Mouse (Mus musculus): ENCODE data around the gene Pam. TPM values are rescaled to one million over a fixed set of nuclear protein-coding genes. Genes with fewer than 3 reads are reported as not detected.

Pam gene
- total and polyA plus RNA-seq, 2 experiments, result 11.8 to 30.5 TPM

DNA sequence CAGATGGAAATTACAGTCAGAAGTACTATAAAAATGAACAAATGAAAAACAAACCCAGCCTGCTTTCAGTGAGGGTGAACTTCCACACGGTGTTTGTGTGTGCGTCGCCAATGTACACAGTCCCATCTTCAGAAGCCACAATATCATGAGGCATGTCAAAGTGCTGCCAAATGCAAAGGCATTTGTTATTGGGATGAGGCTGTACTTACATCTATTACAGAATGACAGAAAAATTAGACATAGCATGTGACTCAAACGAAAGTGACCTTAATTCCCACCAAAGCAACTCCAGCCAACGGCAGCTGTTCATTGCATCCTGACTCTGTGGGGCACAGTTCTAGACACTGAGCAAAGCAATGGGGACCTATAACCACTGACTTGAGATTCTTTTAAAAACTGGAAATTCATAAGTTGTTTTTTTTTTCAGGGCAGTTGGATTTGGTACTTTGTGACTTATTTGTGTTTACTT lies 261.1 kb downstream of the Pam start:
- Histone ChIP-seq H3K27ac (replicated peaks; ENCODE audit: insufficient read depth, low read depth, low read length) (no peak overlapping the region), H3K79me2 (ENCODE audit: control insufficient read depth, insufficient read depth, low read length) (no peaks in the 10 kb centered on the region), H3K27me3 (ENCODE audit: control insufficient read depth, insufficient read depth, low read length) (no peaks in the 10 kb centered on the region), H3K4me1 (ENCODE audit: control insufficient read depth, insufficient read depth, low read length) (no peaks in the 10 kb centered on the region), H3K36me3 (ENCODE audit: control insufficient read depth, insufficient read depth, low read length) (no peaks in the 10 kb centered on the region), H3K9ac (ENCODE audit: low read depth, low read length) (no peak overlapping the region), H3K4me3 (ENCODE audit: insufficient read depth, low read depth, low read length) (no peak overlapping the region)
- DNase-seq (ENCODE audit: extremely low read depth, low read depth, low spot score), result peak; percentile 17
- WGBS, result 82% methylated on average over 5 of the region's 5 CpGs
- no peak for TF ChIP-seq POLR2A (IDR thresholded peaks at IDR 0.05; ENCODE audit: extremely low read depth, insufficient read depth, low read length)
- TF ChIP-seq CTCF (IDR thresholded peaks at IDR 0.05; ENCODE audit: low read depth, low read length), result no peak

DNA sequence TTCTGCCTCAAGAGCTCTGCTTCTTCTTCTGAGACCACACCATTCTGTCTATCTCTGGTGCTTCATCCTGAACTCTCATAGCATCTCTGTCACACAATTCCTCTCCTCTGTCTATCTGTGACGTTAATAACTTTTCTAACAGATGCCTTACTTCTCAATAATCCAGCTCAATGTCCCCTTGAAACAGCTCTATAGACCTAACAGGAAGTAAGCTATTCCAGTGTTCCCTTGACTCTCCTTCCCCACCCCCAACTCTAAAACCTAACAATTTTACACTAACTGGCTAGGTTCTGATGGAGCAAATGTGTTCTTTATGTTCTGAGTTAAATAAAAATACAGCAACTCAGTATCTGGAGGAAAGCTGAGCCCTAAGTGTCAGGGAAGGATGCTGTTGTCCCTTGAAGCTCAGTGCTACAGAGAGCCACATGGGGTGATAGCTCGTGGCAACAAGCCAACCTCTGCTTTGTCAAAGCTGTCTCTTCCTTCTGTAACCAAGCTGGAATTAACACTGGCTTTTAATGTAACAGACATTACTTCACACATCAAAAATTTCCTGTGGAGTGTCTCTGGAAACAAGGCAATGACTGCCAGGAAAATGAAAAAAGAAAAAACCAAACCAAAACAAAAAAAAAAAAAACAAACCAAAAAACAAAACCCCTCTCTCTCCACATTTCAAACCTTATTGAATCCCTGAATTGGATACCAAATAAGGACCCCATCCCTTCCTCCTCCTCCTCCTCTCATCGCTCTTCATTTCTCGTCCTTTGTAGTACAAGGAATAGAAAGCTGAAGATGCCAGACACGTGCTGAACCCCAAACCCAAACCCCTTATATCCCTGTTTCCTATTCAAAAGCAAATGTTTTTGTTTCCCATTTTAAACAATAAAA lies 261.7 kb downstream of the Pam start:
- no peak for TF ChIP-seq POLR2A (IDR thresholded peaks at IDR 0.05; ENCODE audit: extremely low read depth, insufficient read depth, low read length)
- no peak for TF ChIP-seq CTCF (IDR thresholded peaks at IDR 0.05; ENCODE audit: low read depth, low read length)
- WGBS, result 72% methylated on average over 5 of the region's 5 CpGs
- H3K27me3 ChIP-seq (ENCODE audit: control insufficient read depth, insufficient read depth, low read length), result no peaks in the 10 kb centered on the region
- H3K79me2 ChIP-seq (ENCODE audit: control insufficient read depth, insufficient read depth, low read length), result no peaks in the 10 kb centered on the region
- DNase-seq (ENCODE audit: extremely low read depth, low read depth, low spot score), result peak; percentile 23
- H3K27ac ChIP-seq (replicated peaks; ENCODE audit: insufficient read depth, low read depth, low read length), result no peak overlapping the region
- H3K36me3 ChIP-seq (ENCODE audit: control insufficient read depth, insufficient read depth, low read length), result no peaks in the 10 kb centered on the region
- no peak overlapping the region for H3K9ac ChIP-seq (ENCODE audit: low read depth, low read length)
- no peaks in the 10 kb centered on the region for H3K4me1 ChIP-seq (ENCODE audit: control insufficient read depth, insufficient read depth, low read length)
- H3K4me3 ChIP-seq (ENCODE audit: insufficient read depth, low read depth, low read length), result no peak overlapping the region

DNA sequence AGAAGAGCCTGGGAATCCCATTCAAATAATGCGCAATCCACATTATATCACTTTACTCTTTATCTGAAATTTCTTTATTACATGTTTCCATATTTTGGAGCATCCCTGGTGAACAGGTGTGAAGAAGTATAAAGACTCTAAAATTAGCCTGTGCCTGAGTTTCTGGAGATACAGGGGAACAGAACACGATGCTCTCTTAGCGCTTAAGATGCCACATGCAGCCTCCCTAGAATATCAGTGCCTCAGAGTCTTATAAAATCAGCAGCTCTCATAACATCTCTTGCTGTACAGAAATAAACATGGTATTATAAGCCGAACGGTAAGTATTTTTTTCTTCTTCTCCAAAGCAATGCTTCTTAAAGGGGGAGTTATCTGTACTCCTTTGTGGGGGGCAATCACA lies 267.4 kb downstream of the Pam start:
- Histone ChIP-seq H3K79me2 (ENCODE audit: control insufficient read depth, insufficient read depth, low read length) (no peaks in the 10 kb centered on the region), H3K27ac (replicated peaks; ENCODE audit: insufficient read depth, low read depth, low read length) (no peak overlapping the region), H3K4me3 (ENCODE audit: insufficient read depth, low read depth, low read length) (no peak overlapping the region), H3K4me1 (ENCODE audit: control insufficient read depth, insufficient read depth, low read length) (no peaks in the 10 kb centered on the region), H3K27me3 (ENCODE audit: control insufficient read depth, insufficient read depth, low read length) (no peaks in the 10 kb centered on the region), H3K36me3 (ENCODE audit: control insufficient read depth, insufficient read depth, low read length) (no peaks in the 10 kb centered on the region), H3K9ac (ENCODE audit: low read depth, low read length) (no peak overlapping the region)
- no peak for TF ChIP-seq POLR2A (IDR thresholded peaks at IDR 0.05; ENCODE audit: extremely low read depth, insufficient read depth, low read length)
- no peak for TF ChIP-seq CTCF (IDR thresholded peaks at IDR 0.05; ENCODE audit: low read depth, low read length)
- DNase-seq (ENCODE audit: extremely low read depth, low read depth, low spot score), result no peak
- 96% methylated on average over 5 of the region's 5 CpGs for WGBS

DNA sequence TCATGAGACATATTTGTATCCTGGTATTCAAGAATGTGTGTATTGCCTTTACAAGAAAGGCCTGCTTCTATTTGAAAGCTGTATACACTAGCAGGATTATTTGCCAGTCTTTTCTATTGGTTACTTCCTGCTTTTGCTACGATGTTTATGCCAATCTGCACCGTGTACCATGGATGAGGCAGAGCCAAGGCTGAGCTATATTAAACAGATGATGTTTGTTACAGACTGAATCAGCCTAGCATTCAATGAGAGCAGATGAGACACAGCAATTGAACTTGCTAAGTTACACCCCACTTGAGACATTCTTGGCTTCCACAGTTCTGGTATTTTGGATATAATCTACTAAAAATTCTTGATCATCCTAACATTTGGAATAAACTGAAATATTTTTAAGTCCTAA lies 267.9 kb downstream of the Pam start:
- TF ChIP-seq CTCF (IDR thresholded peaks at IDR 0.05; ENCODE audit: low read depth, low read length) (no peak), POLR2A (IDR thresholded peaks at IDR 0.05; ENCODE audit: extremely low read depth, insufficient read depth, low read length) (no peak)
- H3K9ac ChIP-seq (ENCODE audit: low read depth, low read length), result no peak overlapping the region
- DNase-seq (ENCODE audit: extremely low read depth, low read depth, low spot score), result no peak
- no peaks in the 10 kb centered on the region for H3K4me1 ChIP-seq (ENCODE audit: control insufficient read depth, insufficient read depth, low read length)
- H3K36me3 ChIP-seq (ENCODE audit: control insufficient read depth, insufficient read depth, low read length), result no peaks in the 10 kb centered on the region
- H3K27me3 ChIP-seq (ENCODE audit: control insufficient read depth, insufficient read depth, low read length), result no peaks in the 10 kb centered on the region
- no peak overlapping the region for H3K4me3 ChIP-seq (ENCODE audit: insufficient read depth, low read depth, low read length)
- 83% methylated on average over 2 of the region's 2 CpGs for WGBS
- no peaks in the 10 kb centered on the region for H3K79me2 ChIP-seq (ENCODE audit: control insufficient read depth, insufficient read depth, low read length)
- H3K27ac ChIP-seq (replicated peaks; ENCODE audit: insufficient read depth, low read depth, low read length), result no peak overlapping the region

DNA sequence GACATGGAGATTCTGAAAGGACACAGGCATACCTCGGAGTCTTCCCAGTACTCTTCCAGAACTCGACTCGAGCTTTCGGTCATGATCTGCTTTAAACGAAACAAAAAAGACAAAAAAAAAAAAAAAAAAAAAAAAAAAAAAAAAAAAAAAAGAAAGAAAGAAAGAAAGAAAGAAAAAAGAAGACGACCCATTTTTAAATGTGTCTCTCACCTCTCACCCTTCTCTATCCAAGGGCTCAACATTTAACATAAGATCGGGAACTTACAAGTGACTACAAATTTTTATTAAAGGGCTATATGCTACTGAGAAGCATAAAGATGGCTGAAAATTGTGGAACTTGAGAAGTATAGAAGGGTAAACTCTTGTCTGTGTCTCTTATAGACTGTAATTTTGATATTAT lies 272.5 kb downstream of the Pam start:
- Histone ChIP-seq H3K9ac (ENCODE audit: low read depth, low read length) (no peak overlapping the region), H3K4me3 (ENCODE audit: insufficient read depth, low read depth, low read length) (no peak overlapping the region), H3K4me1 (ENCODE audit: control insufficient read depth, insufficient read depth, low read length) (peaks cover 1% of the 10 kb centered on the region; the same call in 1 of the 2 replicates), H3K79me2 (ENCODE audit: control insufficient read depth, insufficient read depth, low read length) (no peaks in the 10 kb centered on the region), H3K27ac (replicated peaks; ENCODE audit: insufficient read depth, low read depth, low read length) (no peak overlapping the region), H3K36me3 (ENCODE audit: control insufficient read depth, insufficient read depth, low read length) (peaks cover 2% of the 10 kb centered on the region; the same call in 1 of the 2 replicates), H3K27me3 (ENCODE audit: control insufficient read depth, insufficient read depth, low read length) (no peaks in the 10 kb centered on the region)
- no peak for DNase-seq (ENCODE audit: extremely low read depth, low read depth, low spot score)
- 95% methylated on average over 7 of the region's 7 CpGs for WGBS
- TF ChIP-seq CTCF (IDR thresholded peaks at IDR 0.05; ENCODE audit: low read depth, low read length) (no peak), POLR2A (IDR thresholded peaks at IDR 0.05; ENCODE audit: extremely low read depth, insufficient read depth, low read length) (no peak)

DNA sequence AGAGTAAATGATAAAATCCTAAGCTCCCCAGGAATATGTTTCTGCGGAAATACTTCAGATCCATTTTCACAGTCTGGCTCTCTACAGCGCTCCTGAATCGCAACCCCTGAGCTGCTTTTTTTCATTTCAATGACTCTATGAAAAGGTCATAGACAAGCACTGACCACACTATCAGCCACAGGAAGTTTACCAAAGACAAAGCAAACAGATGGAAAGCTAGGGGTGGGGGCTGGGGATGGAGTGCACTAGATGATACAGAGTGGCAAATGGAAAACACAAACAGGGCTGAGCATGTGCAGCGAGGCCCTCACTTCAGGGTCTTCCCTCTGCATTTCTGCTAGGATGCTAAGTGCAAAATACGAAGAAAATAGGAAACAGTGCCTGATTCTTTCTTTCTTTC lies 273.2 kb downstream of the Pam start:
- Histone ChIP-seq H3K27ac (replicated peaks; ENCODE audit: insufficient read depth, low read depth, low read length) (no peak overlapping the region), H3K4me1 (ENCODE audit: control insufficient read depth, insufficient read depth, low read length) (peaks cover 1% of the 10 kb centered on the region; the same call in 1 of the 2 replicates), H3K4me3 (ENCODE audit: insufficient read depth, low read depth, low read length) (no peak overlapping the region), H3K27me3 (ENCODE audit: control insufficient read depth, insufficient read depth, low read length) (no peaks in the 10 kb centered on the region), H3K36me3 (ENCODE audit: control insufficient read depth, insufficient read depth, low read length) (peaks cover 2% of the 10 kb centered on the region; the same call in 1 of the 2 replicates), H3K9ac (ENCODE audit: low read depth, low read length) (no peak overlapping the region), H3K79me2 (ENCODE audit: control insufficient read depth, insufficient read depth, low read length) (no peaks in the 10 kb centered on the region)
- 40% methylated on average over 5 of the region's 5 CpGs for WGBS
- DNase-seq (ENCODE audit: extremely low read depth, low read depth, low spot score), result no peak
- TF ChIP-seq CTCF (IDR thresholded peaks at IDR 0.05; ENCODE audit: low read depth, low read length), result no peak
- no peak for TF ChIP-seq POLR2A (IDR thresholded peaks at IDR 0.05; ENCODE audit: extremely low read depth, insufficient read depth, low read length)
